Mouse (Mus musculus) small intestine, adult 2 months (tissue): ENCODE measurements around the gene Ggt5.

Experiments
- CTCF ChIP-seq: fragments of 200-500 bp; IDR thresholded peaks from 2 replicates; pipeline ENCODE4 v1.5.1; 2012; ENCODE audit warnings: low read depth, mild to moderate bottlenecking, control low read depth, inconsistent platforms, low read length, moderate library complexity, mixed read lengths; ENCODE audit not compliant: insufficient replicate concordance, insufficient read length; ENCODE audit errors: extremely low read depth
- POLR2A ChIP-seq: fragments of 200-500 bp; IDR thresholded peaks from 2 replicates; pipeline ENCODE4 v1.6.1; 2012; ENCODE audit warnings: low read depth, mild to moderate bottlenecking, control low read depth, inconsistent platforms, low read length, moderate library complexity

DNA sequence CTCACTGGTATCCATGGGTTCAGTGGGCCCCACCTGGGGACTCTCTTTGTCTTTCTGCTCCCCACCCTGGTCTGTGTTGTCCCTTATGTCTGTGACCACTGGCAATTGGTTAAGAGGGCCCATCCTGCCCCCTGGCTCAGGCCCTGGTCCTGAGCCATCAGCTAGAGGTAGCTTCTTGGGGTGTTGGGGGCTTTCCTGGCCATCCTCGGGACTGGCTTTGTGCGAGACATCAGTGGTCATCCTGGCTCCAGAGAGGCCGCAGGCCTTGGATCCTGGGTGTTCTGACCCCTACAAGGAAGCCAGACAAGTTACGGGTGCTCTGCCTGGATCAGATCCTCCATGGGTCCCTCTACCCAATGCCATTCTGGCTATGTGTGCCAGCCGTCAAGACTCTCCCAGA lies 68.0 kb downstream of the Ggt5 start:
- no peak for TF ChIP-seq POLR2A
- no peak for TF ChIP-seq CTCF
